Mouse (Mus musculus): ENCODE results near the gene Fbxl2.

GRCm38 (mm10) chr9:113981099-113981880, 64.7 kb downstream of the Fbxl2 start:
- no peak for TF ChIP-seq POLR2A (IDR thresholded peaks at IDR 0.05; ENCODE audit: borderline replicate concordance, extremely low read depth, low read depth, low read length)
- TF ChIP-seq CTCF (IDR thresholded peaks at IDR 0.05; ENCODE audit: insufficient read depth, low read length): no peak

Measured in lung, adult 2 months (tissue).